8 mouse cellular contexts compared by ENCODE assay signal in genomic region chr7:141193948-141194347, GRCm38 (mm10). TPM values are rescaled to one million over a fixed set of nuclear protein-coding genes. Genes with fewer than 3 reads are reported as not detected.
DNase-seq lines count a peak whose midpoint lies in the region; ATAC-seq lines count a peak whose summit lies in the region.

Gene Hras (minus strand): TSS chr7:141194005.
Gene Lrrc56 (plus strand): TSS chr7:141194157.

- peak within 1 kb of the TSS; percentile 86 for H3K4me3 ChIP-seq in heart, embryonic 13.5 days
- H3K4me3 ChIP-seq in liver, embryonic 12.5 days: peak within 1 kb of the TSS; percentile 93
- H3K4me3 ChIP-seq in stomach, embryonic 15.5 days (replicated peaks): peak within 1 kb of the TSS; percentile 92

- peak within 1 kb of the TSS; percentile 80 for H3K27ac ChIP-seq in heart, embryonic 13.5 days (replicated peaks)
- H3K27ac ChIP-seq in liver, embryonic 12.5 days: peak within 1 kb of the TSS; percentile 95
- H3K27ac ChIP-seq in stomach, embryonic 15.5 days: peak within 1 kb of the TSS; percentile 91

- H3K4me1 ChIP-seq in heart, embryonic 13.5 days: peaks cover 29% of the 10 kb centered on the region
- H3K4me1 ChIP-seq in liver, embryonic 12.5 days: peaks cover 80% of the 10 kb centered on the region
- peaks cover 25% of the 10 kb centered on the region for H3K4me1 ChIP-seq in stomach, embryonic 15.5 days

- H3K9me3 ChIP-seq in heart, embryonic 13.5 days: no peaks in the 10 kb centered on the region
- H3K9me3 ChIP-seq in liver, embryonic 12.5 days (replicated peaks): no peaks in the 10 kb centered on the region
- H3K9me3 ChIP-seq in stomach, embryonic 15.5 days: no peaks in the 10 kb centered on the region

- peak within 1 kb of the TSS; percentile 97 for H3K9ac ChIP-seq in heart, embryonic 13.5 days
- peak within 1 kb of the TSS; percentile 98 for H3K9ac ChIP-seq in liver, embryonic 12.5 days
- peak within 1 kb of the TSS; percentile 92 for H3K9ac ChIP-seq in stomach, embryonic 15.5 days

- under 1% methylated on average over 38 of the region's 39 CpGs for WGBS in heart, embryonic 13.5 days
- WGBS in liver, embryonic 12.5 days (ENCODE audit: insufficient replicate concordance): under 1% methylated on average over 39 of the region's 39 CpGs
- 0% methylated on average over 35 of the region's 39 CpGs for WGBS in stomach, embryonic 15.5 days

- no peaks in the 10 kb centered on the region for H3K27me3 ChIP-seq in heart, embryonic 13.5 days (replicated peaks)
- H3K27me3 ChIP-seq in liver, embryonic 12.5 days (replicated peaks): no peaks in the 10 kb centered on the region
- H3K27me3 ChIP-seq in stomach, embryonic 15.5 days (replicated peaks): no peaks in the 10 kb centered on the region

- ATAC-seq in erythroid progenitor cell, adult 5-6 weeks (replicated peaks; ENCODE audit: low FRiP score, poor library complexity, severe bottlenecking): peak; percentile 85
- peak; percentile 96 for ATAC-seq in heart, embryonic 13.5 days (ENCODE audit: extremely low read depth, insufficient number of reproducible peaks, low FRiP score, low TSS enrichment)
- ATAC-seq in liver, embryonic 12.5 days: peak; percentile 91
- peak; percentile 94 for ATAC-seq in stomach, embryonic 15.5 days (ENCODE audit: insufficient read depth, low FRiP score, low read depth)

- DNase-seq in CD4-positive helper T cell, adult 2 months (ENCODE audit: low read depth, low spot score): peak; percentile 98
- DNase-seq in brain, embryonic 18.5 days (ENCODE audit: low read depth, low spot score): peak; percentile 90
- peak; percentile 99 for DNase-seq in kidney, postnatal 10 days
- peak; percentile 95 to 96 for DNase-seq in natural killer cell, adult 2 months (ENCODE audit: low spot score in 2 of 2)

- peak within 1 kb of the TSS; percentile 93 for H3K4me2 ChIP-seq in heart, embryonic 13.5 days
- H3K4me2 ChIP-seq in liver, embryonic 12.5 days: peak within 1 kb of the TSS; percentile 97
- peak within 1 kb of the TSS; percentile 98 for H3K4me2 ChIP-seq in stomach, embryonic 15.5 days

- H3K36me3 ChIP-seq in heart, embryonic 13.5 days: peaks cover 35% of the 10 kb centered on the region
- H3K36me3 ChIP-seq in liver, embryonic 12.5 days: peaks cover 37% of the 10 kb centered on the region
- H3K36me3 ChIP-seq in stomach, embryonic 15.5 days: peaks cover 28% of the 10 kb centered on the region

RNA-seq across cellular contexts. Expression of gene Hras, which starts in this region (rescaled TPM):
- total RNA-seq in erythroid progenitor cell, adult 5-6 weeks (2015; ENCODE audit: low replicate concordance): 39.8 and 94.4 TPM in 2 replicates
- 40.5 and 47.2 TPM in 2 replicates for total RNA-seq in erythroid progenitor cell, adult 5-6 weeks (2017; ENCODE audit: low replicate concordance)
- polyA plus RNA-seq in heart, embryonic 13.5 days (2015; fragmentation: Nextera tagmentation; extraction: Ambion mirVana): 67.5 and 90.7 TPM in 2 replicates
- 124 and 125 TPM in 2 replicates for polyA plus RNA-seq in liver, embryonic 12.5 days (2016; fragmentation: Nextera tagmentation; extraction: Ambion mirVana)
- 113 and 123 TPM in 2 replicates for polyA plus RNA-seq in stomach, embryonic 15.5 days (2015; fragmentation: Nextera tagmentation; extraction: Ambion mirVana)

RNA-seq across cellular contexts. Expression of gene Lrrc56, which starts in this region (rescaled TPM):
- total RNA-seq in erythroid progenitor cell, adult 5-6 weeks (2015; ENCODE audit: low replicate concordance): 8.3 and 8.8 TPM in 2 replicates
- 3.6 and 5.8 TPM in 2 replicates for total RNA-seq in erythroid progenitor cell, adult 5-6 weeks (2017; ENCODE audit: low replicate concordance)
- 3.1 and 3.3 TPM in 2 replicates for polyA plus RNA-seq in heart, embryonic 13.5 days (2015; fragmentation: Nextera tagmentation; extraction: Ambion mirVana)
- polyA plus RNA-seq in liver, embryonic 12.5 days (2016; fragmentation: Nextera tagmentation; extraction: Ambion mirVana): 16.4 and 17.9 TPM in 2 replicates
- 5.4 and 7.2 TPM in 2 replicates for polyA plus RNA-seq in stomach, embryonic 15.5 days (2015; fragmentation: Nextera tagmentation; extraction: Ambion mirVana)

Comparison
In these comparisons a context has a peak if more than half of its experiments do, and no peak if none do; other contexts are left out.
1. Peak in every context shown above with its lines: DNase-seq, ATAC-seq, H3K4me3 ChIP-seq and H3K27ac ChIP-seq.